ENCODE assay signal across 8 mouse cellular contexts in the genomic region with DNA sequence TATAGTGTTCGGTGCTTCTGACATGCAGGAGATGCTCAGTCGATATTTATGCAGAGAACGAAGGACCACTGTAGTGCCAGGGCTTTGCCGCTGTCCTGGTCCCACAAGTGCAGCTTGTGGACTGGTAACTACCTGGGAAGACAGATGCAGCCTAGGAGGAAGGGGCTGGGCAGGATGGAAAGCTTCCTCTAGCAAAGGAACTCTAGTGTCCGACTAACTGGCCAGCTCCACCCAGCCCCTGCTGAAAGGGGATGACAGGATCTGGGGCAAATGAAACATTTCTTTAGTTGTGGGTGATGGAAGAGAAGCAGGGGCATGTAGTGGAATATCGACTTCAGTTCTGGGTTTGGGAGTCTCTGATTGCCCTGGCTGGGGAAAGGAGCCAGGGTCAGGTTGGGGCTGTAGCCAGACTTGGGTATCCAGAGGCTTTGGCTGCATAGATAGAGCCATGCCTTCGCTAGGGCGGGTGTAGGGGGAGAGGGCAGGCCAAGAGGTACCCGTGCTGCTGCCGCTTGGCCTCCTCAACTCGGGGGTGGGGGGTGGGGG. TPM values are rescaled to one million over a fixed set of nuclear protein-coding genes. Genes with fewer than 3 reads are reported as not detected.
DNase-seq lines count a peak whose midpoint lies in the region; ATAC-seq lines count a peak whose summit lies in the region.

No protein-coding gene starts in this region.

- peak overlapping the region; percentile 99 for H3K4me2 ChIP-seq in kidney, embryonic 16.5 days (replicated peaks; ENCODE audit: low read depth, low read length)
- H3K4me2 ChIP-seq in embryonic facial prominence, embryonic 11.5 days (ENCODE audit: low read depth, low read length), result peak overlapping the region; percentile 99
- peak overlapping the region; percentile 96 for H3K4me2 ChIP-seq in intestine, embryonic 16.5 days (ENCODE audit: low read depth, low read length)
- peak overlapping the region; percentile 90 for H3K4me2 ChIP-seq in neural tube, embryonic 14.5 days (ENCODE audit: low read depth, low read length)

- intact Hi-C loops in left cerebral cortex, postnatal 10 days (cut with DNase I), result no loop called here

- H3K36me3 ChIP-seq in kidney, embryonic 16.5 days (ENCODE audit: insufficient read depth, low read length), result no peaks in the 10 kb centered on the region
- no peaks in the 10 kb centered on the region for H3K36me3 ChIP-seq in embryonic facial prominence, embryonic 11.5 days (replicated peaks; ENCODE audit: control insufficient read depth, insufficient read depth, low read depth, low read length)
- no peaks in the 10 kb centered on the region for H3K36me3 ChIP-seq in intestine, embryonic 16.5 days (ENCODE audit: control insufficient read depth, insufficient read depth, low read length)
- no peaks in the 10 kb centered on the region for H3K36me3 ChIP-seq in neural tube, embryonic 14.5 days (ENCODE audit: control insufficient read depth, insufficient read depth, low read length)

- H3K27ac ChIP-seq in kidney, embryonic 16.5 days (ENCODE audit: low read length), result no peak overlapping the region
- no peak overlapping the region for H3K27ac ChIP-seq in embryonic facial prominence, embryonic 11.5 days (replicated peaks; ENCODE audit: low read depth, low read length)
- no peak overlapping the region for H3K27ac ChIP-seq in intestine, embryonic 16.5 days (ENCODE audit: low read length)
- H3K27ac ChIP-seq in neural tube, embryonic 14.5 days (ENCODE audit: low read depth, low read length), result no peak overlapping the region; the same call in 1 of the 2 replicates

- H3K4me1 ChIP-seq in kidney, embryonic 16.5 days (ENCODE audit: insufficient read depth, low read length), result peaks cover 36% of the 10 kb centered on the region
- peaks cover 3% of the 10 kb centered on the region for H3K4me1 ChIP-seq in embryonic facial prominence, embryonic 11.5 days (ENCODE audit: control insufficient read depth, insufficient read depth, low read length)
- H3K4me1 ChIP-seq in intestine, embryonic 16.5 days (ENCODE audit: control insufficient read depth, insufficient read depth, low read length), result peaks cover 4% of the 10 kb centered on the region; the same call in 1 of the 2 replicates
- peaks cover 6% of the 10 kb centered on the region; the same call in 1 of the 2 replicates for H3K4me1 ChIP-seq in neural tube, embryonic 14.5 days (ENCODE audit: control insufficient read depth, insufficient read depth, low read length)

- H3K27me3 ChIP-seq in kidney, embryonic 16.5 days (ENCODE audit: insufficient read depth, low read length), result 0 out of 2 replicates have a peak, but pooled peaks cover 11% of the 10 kb centered on the region
- H3K27me3 ChIP-seq in embryonic facial prominence, embryonic 11.5 days (ENCODE audit: control insufficient read depth, insufficient read depth, low read length), result peaks cover 16% of the 10 kb centered on the region
- H3K27me3 ChIP-seq in intestine, embryonic 16.5 days (replicated peaks; ENCODE audit: control insufficient read depth, insufficient read depth, low read length), result peaks cover 35% of the 10 kb centered on the region; the same call in 1 of the 2 replicates
- H3K27me3 ChIP-seq in neural tube, embryonic 14.5 days (ENCODE audit: control insufficient read depth, insufficient read depth, low read length), result 0 out of 2 replicates have a peak, but pooled peaks cover 3% of the 10 kb centered on the region

- ATAC-seq in kidney, embryonic 16.5 days (ENCODE audit: low FRiP score, low TSS enrichment), result peak; percentile 40
- peak; percentile 57 for ATAC-seq in embryonic facial prominence, embryonic 11.5 days (replicated peaks; ENCODE audit: insufficient number of reproducible peaks, low FRiP score, low TSS enrichment, low read depth)
- peak; percentile 35; the same call in 1 of the 2 replicates for ATAC-seq in intestine, embryonic 16.5 days
- peak; percentile 31 for ATAC-seq in neural tube, embryonic 14.5 days (ENCODE audit: low read depth)

- H3K9me3 ChIP-seq in kidney, embryonic 16.5 days (ENCODE audit: low read length), result no peaks in the 10 kb centered on the region
- H3K9me3 ChIP-seq in embryonic facial prominence, embryonic 11.5 days (replicated peaks; ENCODE audit: control insufficient read depth, low read length), result no peaks in the 10 kb centered on the region
- no peaks in the 10 kb centered on the region for H3K9me3 ChIP-seq in intestine, embryonic 16.5 days (ENCODE audit: control insufficient read depth, low read length)
- H3K9me3 ChIP-seq in neural tube, embryonic 14.5 days (ENCODE audit: control insufficient read depth, low read length), result no peaks in the 10 kb centered on the region

- H3K4me3 ChIP-seq in kidney, embryonic 16.5 days (ENCODE audit: low read length), result peak overlapping the region; percentile 74
- peak overlapping the region; percentile 71 for H3K4me3 ChIP-seq in embryonic facial prominence, embryonic 11.5 days (ENCODE audit: low read depth, low read length)
- H3K4me3 ChIP-seq in intestine, embryonic 16.5 days (ENCODE audit: low read length), result peak overlapping the region; percentile 64
- peak overlapping the region; percentile 75 for H3K4me3 ChIP-seq in neural tube, embryonic 14.5 days (ENCODE audit: low read depth, low read length)

- no peak for DNase-seq in kidney, adult 9 months
- peak; percentile 26 for DNase-seq in embryonic facial prominence, embryonic 11.5 days (ENCODE audit: low spot score)
- no peak for DNase-seq in frontal cortex, postnatal 25 days (ENCODE audit: low spot score in 2 of 2)
- no peak for DNase-seq in left cerebral cortex, postnatal 10 days (ENCODE audit: extremely low spot score in 1 of 2, low spot score in 2 of 2)
- DNase-seq in Muller cell, postnatal 12 days (ENCODE audit: inconsistent ontology term), result no peak

- no peak overlapping the region for H3K9ac ChIP-seq in kidney, embryonic 16.5 days (replicated peaks; ENCODE audit: low read length)
- no peak overlapping the region; the same call in 1 of the 2 replicates for H3K9ac ChIP-seq in embryonic facial prominence, embryonic 11.5 days (replicated peaks; ENCODE audit: low read length)
- H3K9ac ChIP-seq in intestine, embryonic 16.5 days (ENCODE audit: low read depth, low read length), result no peak overlapping the region
- H3K9ac ChIP-seq in neural tube, embryonic 14.5 days (replicated peaks; ENCODE audit: low read depth, low read length), result peak overlapping the region; percentile 90; the same call in 1 of the 2 replicates

- 37% methylated on average over 8 of the region's 11 CpGs for WGBS in kidney, embryonic 16.5 days
- WGBS in embryonic facial prominence, embryonic 11.5 days, result 28% methylated on average over 11 of the region's 11 CpGs
- WGBS in intestine, embryonic 16.5 days, result 30% methylated on average over 9 of the region's 11 CpGs
- 26% methylated on average over 11 of the region's 11 CpGs for WGBS in neural tube, embryonic 14.5 days

RNA-seq across cellular contexts. Expression of gene Chst1, which starts 0.5 kb away (rescaled TPM):
- polyA plus RNA-seq in kidney, embryonic 16.5 days (2015; fragmentation: Nextera tagmentation; extraction: Ambion mirVana), result 8.9 and 9.9 TPM in 2 replicates
- 2.4 and 3.4 TPM in 2 replicates for polyA plus RNA-seq in embryonic facial prominence, embryonic 11.5 days (2014; fragmentation: Nextera tagmentation; extraction: Ambion mirVana)
- 4.2 TPM in 2 replicates for polyA plus RNA-seq in intestine, embryonic 16.5 days (2015; fragmentation: Nextera tagmentation; extraction: Ambion mirVana)
- 16.1 and 20.2 TPM in 2 replicates for polyA plus RNA-seq in neural tube, embryonic 14.5 days (2014; fragmentation: Nextera tagmentation; extraction: Ambion mirVana)
- 100 to 1,000 TPM; 154 to 161 TPM for total RNA-seq in left cerebral cortex, postnatal 10 days (2021)
